Mouse (Mus musculus): Measurements from ENCODE around the gene Taf1c.

The Taf1c gene

DNA sequence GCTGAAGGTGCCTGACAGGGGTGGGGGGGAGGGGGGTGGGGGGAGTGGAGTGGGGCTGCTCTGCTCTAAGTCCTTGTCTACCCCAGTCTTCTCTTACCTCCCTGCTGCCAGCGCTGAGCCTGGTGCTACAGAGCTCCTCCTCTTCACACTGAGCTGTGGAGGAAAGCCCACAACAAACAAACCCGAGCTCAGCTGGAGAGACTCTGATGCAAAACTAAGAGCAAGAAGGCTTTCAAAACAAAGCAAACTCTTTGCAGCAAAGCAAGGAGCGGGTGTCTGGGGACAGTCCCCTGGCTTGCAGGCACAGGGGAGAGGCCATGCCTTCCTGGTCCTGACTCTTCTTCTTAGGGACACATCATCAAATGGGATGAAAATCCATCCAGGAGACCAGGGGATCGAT is 35.1 kb downstream of the Taf1c start:
- DNase-seq = no peak

DNA sequence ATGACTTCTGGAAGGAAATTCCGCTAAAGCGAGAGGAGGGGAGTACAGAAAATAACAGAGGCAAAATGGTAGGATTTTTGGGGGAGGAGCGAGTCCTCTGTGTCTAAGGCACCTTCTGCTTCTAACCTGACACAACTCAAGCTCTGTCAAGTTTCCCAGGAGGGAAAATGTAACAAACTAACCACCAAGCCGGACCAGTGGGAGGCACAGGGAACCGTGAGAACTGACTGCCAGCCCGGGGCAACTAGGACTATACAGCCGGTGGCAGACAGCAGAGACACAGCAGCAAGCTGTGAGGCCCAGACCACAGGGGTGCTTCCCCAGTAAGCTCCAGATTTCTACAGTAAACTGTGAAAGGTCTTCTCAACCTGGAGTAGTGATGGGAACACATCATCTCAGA is 36.1 kb downstream of the Taf1c start:
- no peak for DNase-seq

DNA sequence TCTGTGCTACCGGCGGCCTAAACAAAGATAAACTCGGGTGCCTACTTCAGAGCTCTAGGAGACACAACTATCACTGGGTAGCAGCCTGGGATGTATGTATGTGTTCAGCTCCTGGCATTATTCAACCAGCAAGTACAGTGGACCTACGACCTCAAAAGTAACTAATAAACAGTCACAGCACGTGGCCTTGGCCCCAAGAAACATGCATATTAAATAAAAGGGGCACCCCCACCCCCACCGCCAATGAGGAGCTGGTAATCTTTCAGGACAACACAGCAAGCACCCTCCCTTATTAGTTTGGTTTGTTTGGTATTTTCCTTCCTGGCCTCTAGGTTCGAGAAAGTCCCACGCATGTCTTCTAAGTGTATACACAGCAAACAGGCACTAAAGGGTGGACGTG is 36.8 kb downstream of the Taf1c start:
- no peak for DNase-seq

GRCm38 (mm10) chr8:119566367-119566766 is 38.7 kb downstream of the Taf1c start:
- DNase-seq = no peak

- DNase-seq = peak; percentile 46
Measured at GRCm38 (mm10) chr8:119563849-119564251, 41.2 kb downstream of the Taf1c start.

- no peak for DNase-seq
Measured at GRCm38 (mm10) chr8:119559402-119559720, 45.7 kb downstream of the Taf1c start.

GRCm38 (mm10) chr8:119558603-119559401 is 46.2 kb downstream of the Taf1c start, which contains the start of gene Mbtps1:
Mbtps1 (minus strand) TSS chr8:119558735.
- peak; percentile 98 for DNase-seq

GRCm38 (mm10) chr8:119557821-119558602 is 47.0 kb downstream of the Taf1c start:
- no peak for DNase-seq

- DNase-seq = no peak
Measured at GRCm38 (mm10) chr8:119557132-119557531, 47.9 kb downstream of the Taf1c start.

DNA sequence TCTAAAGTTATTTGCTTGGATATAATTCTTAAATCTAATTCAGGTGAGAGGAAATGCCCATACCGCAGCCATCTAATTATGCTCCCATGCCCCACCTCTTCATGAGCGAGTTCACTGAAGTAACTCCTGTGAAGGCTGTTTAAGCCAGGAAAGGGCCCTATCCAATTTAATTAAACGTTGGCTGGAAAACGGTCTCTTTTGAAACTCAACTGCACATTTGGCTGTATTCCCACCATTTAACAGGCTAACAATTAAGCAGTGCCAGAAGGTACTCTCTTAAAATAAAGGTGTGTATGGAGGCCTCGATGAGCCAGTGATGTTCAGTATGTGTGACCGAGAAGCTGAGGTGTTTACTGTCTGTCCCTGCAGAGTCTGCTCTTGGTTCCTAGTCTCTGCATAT is 49.2 kb downstream of the Taf1c start:
- no peak for DNase-seq

DNA sequence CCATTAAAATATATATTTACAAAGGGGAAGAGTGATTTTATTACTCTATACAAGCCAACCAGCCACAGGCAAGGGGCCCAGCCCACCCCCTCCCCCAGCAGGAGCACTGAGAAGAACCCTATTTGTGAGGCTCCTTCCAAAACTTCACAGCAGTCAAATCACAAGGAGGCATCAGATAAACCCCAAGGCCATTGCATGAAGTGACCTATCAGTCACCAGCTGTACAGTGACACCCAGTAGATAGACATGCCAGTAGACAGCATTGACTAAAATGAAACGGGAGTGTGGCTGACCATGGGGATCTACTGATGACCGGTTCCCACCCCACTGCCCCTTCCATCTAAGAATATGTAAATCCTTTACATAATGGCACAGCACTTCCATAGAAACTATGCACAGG is 52.1 kb downstream of the Taf1c start:
- DNase-seq = no peak

GRCm38 (mm10) chr8:119548560-119549113 is 56.4 kb downstream of the Taf1c start:
- no peak for DNase-seq

Measured in cerebellum, adult 11-12 months (tissue).